ENCODE assay signal across 25 mouse cellular contexts in the genomic region with DNA sequence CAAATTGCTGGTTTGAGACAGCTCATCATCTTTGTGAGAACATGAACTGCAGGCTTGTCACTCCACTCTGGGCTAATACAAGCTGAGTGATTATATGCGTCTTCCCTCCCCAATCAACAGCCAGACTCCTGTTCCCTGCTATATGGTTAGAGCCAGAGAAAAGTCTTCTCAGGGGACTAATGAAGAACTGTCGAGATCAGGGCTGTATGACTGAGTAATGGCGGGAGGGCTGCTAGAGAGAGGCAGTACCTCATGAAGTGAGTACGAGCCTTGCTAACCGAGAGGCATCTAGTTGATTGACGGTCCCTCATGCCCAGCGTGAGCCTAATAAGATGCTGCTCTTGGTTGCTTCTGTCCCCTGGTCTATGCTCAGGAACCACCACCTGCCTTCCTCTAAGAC. TPM values are rescaled to one million over a fixed set of nuclear protein-coding genes. Genes with fewer than 3 reads are reported as not detected.
A peak's percentile ranks its signal among the peaks of the same experiment; 100 is the strongest.
DNase-seq lines count a peak whose midpoint lies in the region; ATAC-seq and TF ChIP-seq lines count a peak whose summit lies in the region.
"Had no signal": no experiment of that assay in that cellular context is flagged by ENCODE, and none has a peak within 500 bp of the region (broad histone marks: within the 10 kb centered on the region; RNA-seq: fewer than 3 reads in every experiment).

No protein-coding gene starts in this region.

- no peaks in the 10 kb centered on the region for H3K36me3 ChIP-seq in forebrain, embryonic 15.5 days
- H3K36me3 ChIP-seq in forebrain, embryonic 11.5 days (ENCODE audit: control insufficient read depth, insufficient read depth, low read length): no peaks in the 10 kb centered on the region
- no peaks in the 10 kb centered on the region for H3K36me3 ChIP-seq in hindbrain, embryonic 15.5 days
- no peaks in the 10 kb centered on the region for H3K36me3 ChIP-seq in hindbrain, postnatal 0 days (ENCODE audit: insufficient read depth, low read length)
- H3K36me3 ChIP-seq in neural tube, embryonic 14.5 days (ENCODE audit: control insufficient read depth, insufficient read depth, low read length): no peaks in the 10 kb centered on the region
- H3K36me3 ChIP-seq: embryonic facial prominence, embryonic 10.5 days; heart, embryonic 15.5 days; intestine, embryonic 15.5 days had no signal

- TF ChIP-seq CTCF in hindbrain, postnatal 0 days (IDR thresholded peaks at IDR 0.05; ENCODE audit: low read depth): no peak
- no peak for TF ChIP-seq CTCF in brain, embryonic 14.5 days (IDR thresholded peaks at IDR 0.05; ENCODE audit: borderline replicate concordance, extremely low read depth, insufficient read depth, insufficient read length)

- 73% methylated on average over 7 of the region's 7 CpGs for WGBS in forebrain, embryonic 15.5 days
- WGBS in forebrain, embryonic 11.5 days: 76% methylated on average over 7 of the region's 7 CpGs
- 41% methylated on average over 7 of the region's 7 CpGs for WGBS in hindbrain, embryonic 15.5 days
- 56% methylated on average over 7 of the region's 7 CpGs for whole genome bisulfite sequencing in hindbrain, postnatal 0 days
- WGBS in neural tube, embryonic 14.5 days: 24% methylated on average over 7 of the region's 7 CpGs

- H3K4me2 ChIP-seq in forebrain, embryonic 15.5 days (replicated peaks): no peak overlapping the region
- H3K4me2 ChIP-seq in forebrain, embryonic 11.5 days (ENCODE audit: low read depth, low read length, severe bottlenecking): no peak overlapping the region
- no peak overlapping the region for H3K4me2 ChIP-seq in hindbrain, embryonic 15.5 days
- no peak overlapping the region for H3K4me2 ChIP-seq in hindbrain, postnatal 0 days (ENCODE audit: low read depth, low read length)
- H3K4me2 ChIP-seq in neural tube, embryonic 14.5 days (ENCODE audit: low read depth, low read length): no peak overlapping the region
- H3K4me2 ChIP-seq: heart, embryonic 11.5 days; heart, embryonic 15.5 days; intestine, embryonic 15.5 days had no signal

- H3K4me1 ChIP-seq in forebrain, embryonic 15.5 days: no peaks in the 10 kb centered on the region
- H3K4me1 ChIP-seq in forebrain, embryonic 11.5 days (replicated peaks; ENCODE audit: control insufficient read depth, insufficient read depth, low read length): no peaks in the 10 kb centered on the region
- H3K4me1 ChIP-seq in hindbrain, embryonic 15.5 days (replicated peaks): 0 out of 2 replicates have a peak, but pooled peaks cover 4% of the 10 kb centered on the region
- H3K4me1 ChIP-seq in hindbrain, postnatal 0 days (ENCODE audit: insufficient read depth, low read length): 0 out of 2 replicates have a peak, but pooled peaks cover 4% of the 10 kb centered on the region
- no peaks in the 10 kb centered on the region for H3K4me1 ChIP-seq in neural tube, embryonic 14.5 days (ENCODE audit: control insufficient read depth, insufficient read depth, low read length)
- H3K4me1 ChIP-seq: embryonic facial prominence, embryonic 10.5 days; heart, embryonic 15.5 days; intestine, embryonic 15.5 days had no signal

- H3K27me3 ChIP-seq in forebrain, embryonic 15.5 days: no peaks in the 10 kb centered on the region
- no peaks in the 10 kb centered on the region for H3K27me3 ChIP-seq in forebrain, embryonic 11.5 days (ENCODE audit: control insufficient read depth, insufficient read depth, low read length)
- H3K27me3 ChIP-seq in hindbrain, embryonic 15.5 days: no peaks in the 10 kb centered on the region
- H3K27me3 ChIP-seq in hindbrain, postnatal 0 days (ENCODE audit: insufficient read depth, low read length): no peaks in the 10 kb centered on the region
- H3K27me3 ChIP-seq in neural tube, embryonic 14.5 days (ENCODE audit: control insufficient read depth, insufficient read depth, low read length): no peaks in the 10 kb centered on the region
- H3K27me3 ChIP-seq: CH12.LX; heart, embryonic 15.5 days; intestine, embryonic 15.5 days had no signal

- H3K27ac ChIP-seq in forebrain, embryonic 15.5 days (replicated peaks): peak overlapping the region; percentile 29; the same call in 1 of the 2 replicates
- H3K27ac ChIP-seq in forebrain, embryonic 11.5 days (ENCODE audit: low read depth, low read length): no peak overlapping the region
- no peak overlapping the region for H3K27ac ChIP-seq in hindbrain, embryonic 15.5 days (replicated peaks)
- H3K27ac ChIP-seq in hindbrain, postnatal 0 days: no peak overlapping the region
- no peak overlapping the region for H3K27ac ChIP-seq in neural tube, embryonic 14.5 days (ENCODE audit: low read depth, low read length)
- H3K27ac ChIP-seq: embryonic facial prominence, embryonic 10.5 days; heart, adult 2 months; heart, embryonic 15.5 days; intestine, embryonic 15.5 days had no signal

- no peaks in the 10 kb centered on the region for H3K9me3 ChIP-seq in forebrain, embryonic 15.5 days
- H3K9me3 ChIP-seq in forebrain, embryonic 11.5 days (ENCODE audit: control insufficient read depth, low read length): no peaks in the 10 kb centered on the region
- H3K9me3 ChIP-seq in hindbrain, embryonic 15.5 days: no peaks in the 10 kb centered on the region
- H3K9me3 ChIP-seq in hindbrain, postnatal 0 days (ENCODE audit: low read length): no peaks in the 10 kb centered on the region
- H3K9me3 ChIP-seq in neural tube, embryonic 14.5 days (ENCODE audit: control insufficient read depth, low read length): no peaks in the 10 kb centered on the region
- H3K9me3 ChIP-seq: embryonic facial prominence, embryonic 10.5 days; heart, embryonic 15.5 days; intestine, embryonic 15.5 days had no signal

- ATAC-seq in forebrain, embryonic 15.5 days (replicated peaks): peak; percentile 64
- ATAC-seq in forebrain, embryonic 11.5 days (replicated peaks; ENCODE audit: low FRiP score): no peak
- ATAC-seq in hindbrain, embryonic 15.5 days (ENCODE audit: low FRiP score, low read depth): peak; percentile 30; the same call in 1 of the 2 replicates
- no peak for ATAC-seq in hindbrain, postnatal 0 days
- ATAC-seq in neural tube, embryonic 14.5 days (ENCODE audit: low read depth): peak; percentile 51
- ATAC-seq: activated CD4-positive, CD25-positive, alpha-beta regulatory T cell, adult 4 months; intestine, embryonic 15.5 days; Patski had no signal

- TF ChIP-seq POLR2A in brain, embryonic 14.5 days (IDR thresholded peaks at IDR 0.05; ENCODE audit: borderline replicate concordance, extremely low read depth, insufficient read depth, insufficient read length, poor library complexity, severe bottlenecking): no peak

- no peak for DNase-seq in forebrain, embryonic 11.5 days (ENCODE audit: low spot score)
- DNase-seq in hindbrain, postnatal 0 days (ENCODE audit: low spot score): no peak
- DNase-seq in brain, embryonic 14.5 days (ENCODE audit: low read depth): peak; percentile 65
- DNase-seq in yolk sac, embryonic 10.5 days (ENCODE audit: low spot score): no peak
- DNase-seq: adrenal gland, postnatal 14 days; cerebellum, adult 2 months; cerebellum, postnatal 10 days; gastrocnemius, postnatal 14 days; heart, adult 2 months; heart, postnatal 14 days; kidney, adult 18-20 months had no signal

- no peak overlapping the region for H3K4me3 ChIP-seq in forebrain, embryonic 15.5 days
- H3K4me3 ChIP-seq in forebrain, embryonic 11.5 days (ENCODE audit: low read depth, low read length): no peak overlapping the region
- no peak overlapping the region for H3K4me3 ChIP-seq in hindbrain, embryonic 15.5 days
- H3K4me3 ChIP-seq in hindbrain, postnatal 0 days (ENCODE audit: low read length): no peak overlapping the region
- H3K4me3 ChIP-seq in neural tube, embryonic 14.5 days (ENCODE audit: low read depth, low read length): no peak overlapping the region
- H3K4me3 ChIP-seq: embryonic facial prominence, embryonic 10.5 days; heart, adult 2 months; heart, embryonic 15.5 days; intestine, embryonic 15.5 days had no signal

- H3K9ac ChIP-seq in forebrain, embryonic 15.5 days (replicated peaks): no peak overlapping the region
- no peak overlapping the region for H3K9ac ChIP-seq in forebrain, embryonic 11.5 days (ENCODE audit: low read length)
- H3K9ac ChIP-seq in hindbrain, embryonic 15.5 days: no peak overlapping the region
- no peak overlapping the region for H3K9ac ChIP-seq in hindbrain, postnatal 0 days (replicated peaks; ENCODE audit: low read length)
- no peak overlapping the region for H3K9ac ChIP-seq in neural tube, embryonic 14.5 days (replicated peaks; ENCODE audit: low read depth, low read length)
- H3K9ac ChIP-seq: heart, embryonic 15.5 days; intestine, embryonic 15.5 days had no signal

RNA-seq across cellular contexts. Expression of a gene that starts 19.1 kb away (rescaled TPM):
- not detected in 2 replicates for polyA plus RNA-seq in forebrain, embryonic 15.5 days (2015; fragmentation: Nextera tagmentation; extraction: Ambion mirVana)
- polyA plus RNA-seq in forebrain, embryonic 11.5 days (2014; fragmentation: Nextera tagmentation; extraction: Ambion mirVana): not detected in 2 replicates
- polyA plus RNA-seq in hindbrain, embryonic 15.5 days (2015; fragmentation: Nextera tagmentation; extraction: Ambion mirVana): 0.25 TPM in 1 of 2 replicates, not detected in the other
- not detected in 2 replicates for total RNA-seq in hindbrain, postnatal 0 days (2014; rRNA removed)
- not detected in 2 replicates for polyA plus RNA-seq in hindbrain, postnatal 0 days (2015; fragmentation: Nextera tagmentation; extraction: Ambion mirVana)
- not detected in 2 replicates for polyA plus RNA-seq in brain, embryonic 14.5 days (2012; rRNA removed)
- polyA plus RNA-seq in neural tube, embryonic 14.5 days (2014; fragmentation: Nextera tagmentation; extraction: Ambion mirVana): not detected in 2 replicates
- total RNA-seq: adrenal gland, adult 18-20 months; adrenal gland, postnatal 14 days; CH12.LX; gastrocnemius, adult 18-20 months; gastrocnemius, postnatal 14 days; heart, adult 2 months; heart, postnatal 14 days had no signal
- polyA plus RNA-seq: activated CD4-positive, CD25-positive, alpha-beta regulatory T cell, adult 4 months; cerebellum, adult 2 months; embryonic facial prominence, embryonic 10.5 days; embryonic facial prominence, embryonic 14.5 days; gonadal fat pad, adult 2 months; heart, adult 2 months; heart, embryonic 11.5 days; heart, embryonic 15.5 days; intestine, embryonic 15.5 days; Patski had no signal

RNA-seq across cellular contexts. Expression of a gene that starts 30.1 kb away (rescaled TPM):
- not detected in 2 replicates for polyA plus RNA-seq in forebrain, embryonic 15.5 days (2015; fragmentation: Nextera tagmentation; extraction: Ambion mirVana)
- polyA plus RNA-seq in forebrain, embryonic 11.5 days (2014; fragmentation: Nextera tagmentation; extraction: Ambion mirVana): not detected in 2 replicates
- polyA plus RNA-seq in hindbrain, embryonic 15.5 days (2015; fragmentation: Nextera tagmentation; extraction: Ambion mirVana): not detected in 2 replicates
- total RNA-seq in hindbrain, postnatal 0 days (2014; rRNA removed): not detected in 2 replicates
- not detected in 2 replicates for polyA plus RNA-seq in hindbrain, postnatal 0 days (2015; fragmentation: Nextera tagmentation; extraction: Ambion mirVana)
- polyA plus RNA-seq in brain, embryonic 14.5 days (2012; rRNA removed): not detected in 2 replicates
- not detected in 2 replicates for polyA plus RNA-seq in neural tube, embryonic 14.5 days (2014; fragmentation: Nextera tagmentation; extraction: Ambion mirVana)
- total RNA-seq: adrenal gland, adult 18-20 months; adrenal gland, postnatal 14 days; CH12.LX; gastrocnemius, adult 18-20 months; gastrocnemius, postnatal 14 days; heart, adult 2 months; heart, postnatal 14 days had no signal
- polyA plus RNA-seq: activated CD4-positive, CD25-positive, alpha-beta regulatory T cell, adult 4 months; cerebellum, adult 2 months; embryonic facial prominence, embryonic 10.5 days; embryonic facial prominence, embryonic 14.5 days; heart, embryonic 11.5 days; heart, embryonic 15.5 days; intestine, embryonic 15.5 days; Patski had no signal

Comparison
In these comparisons a context has a peak if more than half of its experiments do, and no peak if none do; other contexts are left out.
1. ATAC-seq: peak in forebrain, embryonic 15.5 days (single experiment), hindbrain, embryonic 15.5 days (single experiment) and neural tube, embryonic 14.5 days (single experiment); none in forebrain, embryonic 11.5 days (single experiment) and hindbrain, postnatal 0 days (single experiment).